8 mouse cellular contexts compared by ENCODE assay signal in the genomic region with DNA sequence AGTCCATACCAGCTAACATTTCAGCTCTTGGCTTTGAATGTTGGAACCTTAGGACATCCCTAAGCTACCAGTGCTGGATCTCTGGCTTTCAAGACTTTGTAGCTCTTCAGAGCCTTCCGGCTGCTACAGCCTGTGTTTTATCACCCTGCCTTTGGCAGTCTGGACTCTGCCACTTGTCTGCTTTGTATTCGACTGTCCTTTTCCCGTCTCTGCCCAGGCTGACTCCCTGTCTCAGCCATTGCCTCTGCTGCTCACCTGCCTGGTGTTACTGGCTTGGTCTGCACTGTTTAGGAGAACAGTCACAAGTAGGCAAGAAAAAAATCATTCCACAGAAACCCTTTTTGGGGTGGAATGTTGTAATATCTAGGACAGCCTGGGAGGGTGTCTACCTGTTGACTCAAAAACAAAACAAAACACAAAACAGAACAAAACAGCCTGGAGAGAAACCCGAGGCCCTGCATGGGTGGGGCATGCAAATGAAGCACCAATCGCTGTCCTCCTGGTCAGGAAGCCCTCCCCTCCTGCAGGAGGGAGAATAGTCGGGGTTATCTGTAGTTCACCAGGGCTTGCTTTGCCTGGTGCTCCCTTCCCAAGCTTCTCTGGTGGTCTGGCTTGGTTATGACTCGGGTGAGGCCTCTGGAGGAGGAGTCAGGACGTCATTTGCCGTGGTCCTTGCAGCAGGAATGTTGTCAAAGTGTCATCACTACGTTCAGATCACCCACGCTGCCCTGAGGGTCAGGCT. TPM values are rescaled to one million over a fixed set of nuclear protein-coding genes. Genes with fewer than 3 reads are reported as not detected.
DNase-seq lines count a peak whose midpoint lies in the region; ATAC-seq and TF ChIP-seq lines count a peak whose summit lies in the region.

No protein-coding gene starts in this region.

- peak overlapping the region; percentile 64 for H3K9ac ChIP-seq in heart, embryonic 13.5 days
- H3K9ac ChIP-seq in kidney, embryonic 14.5 days (ENCODE audit: low read depth, low read length): peak overlapping the region; percentile 13; the same call in 1 of the 2 replicates

- H3K27ac ChIP-seq in heart, embryonic 13.5 days (replicated peaks): peak overlapping the region; percentile 90
- peak overlapping the region; percentile 59; the same call in 1 of the 2 replicates for H3K27ac ChIP-seq in kidney, embryonic 14.5 days (ENCODE audit: low read depth, low read length)

- no peaks in the 10 kb centered on the region for H3K9me3 ChIP-seq in heart, embryonic 13.5 days
- 0 out of 2 replicates have a peak, but pooled peaks cover 2% of the 10 kb centered on the region for H3K9me3 ChIP-seq in kidney, embryonic 14.5 days (ENCODE audit: control insufficient read depth, low read length)

- peaks cover 36% of the 10 kb centered on the region for H3K4me1 ChIP-seq in heart, embryonic 13.5 days
- H3K4me1 ChIP-seq in kidney, embryonic 14.5 days (ENCODE audit: control insufficient read depth, insufficient read depth, low read length): peaks cover 16% of the 10 kb centered on the region

- DNase-seq in ES-CJ7 (ENCODE audit: low read depth, low spot score): peak; percentile 70
- DNase-seq in brain, embryonic 14.5 days (ENCODE audit: low read depth): peak; percentile 17
- DNase-seq in lung, postnatal 10 days: peak; percentile 59
- DNase-seq in thymus, postnatal 4 days: peak; percentile 48
- DNase-seq in cerebellum, adult 9-11 months: no peak
- DNase-seq in cerebellum, postnatal 4 days (ENCODE audit: low spot score in 2 of 2): no peak

- no peaks in the 10 kb centered on the region for H3K27me3 ChIP-seq in heart, embryonic 13.5 days (replicated peaks)
- H3K27me3 ChIP-seq in kidney, embryonic 14.5 days (ENCODE audit: control insufficient read depth, insufficient read depth, low read length): no peaks in the 10 kb centered on the region

- ATAC-seq in heart, embryonic 13.5 days (ENCODE audit: extremely low read depth, insufficient number of reproducible peaks, low FRiP score, low TSS enrichment): peak; percentile 76; the same call in 1 of the 2 replicates
- peak; percentile 93 for ATAC-seq in kidney, embryonic 14.5 days (ENCODE audit: low FRiP score, low TSS enrichment)

- no peak for TF ChIP-seq CTCF in brain, embryonic 14.5 days (IDR thresholded peaks at IDR 0.05; ENCODE audit: borderline replicate concordance, extremely low read depth, insufficient read depth, insufficient read length)

- H3K4me2 ChIP-seq in heart, embryonic 13.5 days: peak overlapping the region; percentile 69
- peak overlapping the region; percentile 31 for H3K4me2 ChIP-seq in kidney, embryonic 14.5 days (replicated peaks; ENCODE audit: low read depth, low read length)

- peaks cover 7% of the 10 kb centered on the region for H3K36me3 ChIP-seq in heart, embryonic 13.5 days
- H3K36me3 ChIP-seq in kidney, embryonic 14.5 days (ENCODE audit: control insufficient read depth, insufficient read depth, low read length): no peaks in the 10 kb centered on the region

- 2% methylated on average over 11 of the region's 11 CpGs for WGBS in heart, embryonic 13.5 days
- WGBS in kidney, embryonic 14.5 days: 4% methylated on average over 11 of the region's 11 CpGs

- no peak for TF ChIP-seq POLR2A in brain, embryonic 14.5 days (IDR thresholded peaks at IDR 0.05; ENCODE audit: borderline replicate concordance, extremely low read depth, insufficient read depth, insufficient read length, poor library complexity, severe bottlenecking)

- H3K4me3 ChIP-seq in heart, embryonic 13.5 days: peak overlapping the region; percentile 44
- no peak overlapping the region; the same call in 1 of the 2 replicates for H3K4me3 ChIP-seq in kidney, embryonic 14.5 days (ENCODE audit: low read length)

RNA-seq across cellular contexts. Expression of gene Uaca, which starts 19.0 kb away (rescaled TPM):
- polyA plus RNA-seq in brain, embryonic 14.5 days (2012; rRNA removed): 9.2 and 18.2 TPM in 2 replicates
- polyA plus RNA-seq in heart, embryonic 13.5 days (2015; fragmentation: Nextera tagmentation; extraction: Ambion mirVana): 25.8 and 27.3 TPM in 2 replicates
- polyA plus RNA-seq in kidney, embryonic 14.5 days (2014; fragmentation: Nextera tagmentation; extraction: Ambion mirVana): 13.7 and 15.2 TPM in 2 replicates

Comparison
In these comparisons a context has a peak if more than half of its experiments do, and no peak if none do; other contexts are left out.
1. DNase-seq: peak in ES-CJ7 (single experiment), brain, embryonic 14.5 days (single experiment), lung, postnatal 10 days (single experiment) and thymus, postnatal 4 days (single experiment); none in cerebellum, adult 9-11 months (single experiment) and cerebellum, postnatal 4 days (0 of 2).